Mouse (Mus musculus) C2C12 (cell line): ENCODE measurements around the gene Ndufs3. TPM values are rescaled to one million over a fixed set of nuclear protein-coding genes. Genes with fewer than 3 reads are reported as not detected.
A peak's percentile ranks its signal among the peaks of the same experiment; 100 is the strongest.

Experiments used
- H3K27me3 ChIP-seq: one replicate; pipeline ENCODE4 v1.6.1; 2011; ENCODE audit not compliant: control insufficient read depth, insufficient read depth, insufficient read length
- H3K36me3 ChIP-seq: one replicate; pipeline ENCODE4 v1.6.1; 2011; ENCODE audit not compliant: control insufficient read depth, insufficient read depth
- H3K4me3 ChIP-seq: one replicate; pipeline ENCODE4 v1.5.1; 2011; ENCODE audit warnings: mild to moderate bottlenecking, control low read depth; ENCODE audit not compliant: poor library complexity, insufficient read depth, severe bottlenecking
- H3K79me2 ChIP-seq: one replicate; pipeline ENCODE4 v1.6.1; 2011; ENCODE audit not compliant: control insufficient read depth, insufficient read depth
- H3K79me3 ChIP-seq: one replicate; pipeline ENCODE4 v1.6.1; 2011; ENCODE audit warnings: low read depth, control low read depth
- H3ac ChIP-seq: one replicate; pipeline ENCODE3; 2011; ENCODE audit warnings: low read depth; ENCODE audit not compliant: control insufficient read depth, insufficient read length
- CEBPB ChIP-seq: IDR thresholded peaks from one replicate; pipeline ENCODE4 v1.6.1; 2011; ENCODE audit warnings: low read depth, mild to moderate bottlenecking, control low read depth, moderate library complexity
- CTCF ChIP-seq: IDR thresholded peaks from one replicate; pipeline ENCODE4 v1.5.1; 2011; ENCODE audit not compliant: control insufficient read depth, insufficient read depth, insufficient read length
- FOSL1 ChIP-seq: IDR thresholded peaks from one replicate; pipeline ENCODE4 v1.8.0; 2011; ENCODE audit warnings: mild to moderate bottlenecking, low read length; ENCODE audit not compliant: poor library complexity, insufficient read depth, severe bottlenecking
- MAX ChIP-seq: IDR thresholded peaks from one replicate; pipeline ENCODE4 v1.6.1; 2011; ENCODE audit warnings: mild to moderate bottlenecking, control low read depth
- MYOD1 ChIP-seq: IDR thresholded peaks from one replicate; pipeline ENCODE4 v1.6.1; 2011; ENCODE audit warnings: low read depth; ENCODE audit not compliant: control insufficient read depth, insufficient read length
- MYOG ChIP-seq: IDR thresholded peaks from one replicate; pipeline ENCODE4 v1.6.1; 2011; ENCODE audit not compliant: control insufficient read depth, insufficient read length; ENCODE audit errors: extremely low read depth
- USF1 ChIP-seq: IDR thresholded peaks from one replicate; pipeline ENCODE4 v1.6.1; 2011; ENCODE audit warnings: low read depth, mild to moderate bottlenecking, control low read depth, moderate library complexity
- polyA plus RNA-seq: library from polyadenylated mRNA; unstranded; fragments of >200 nt; fragmentation: generic; extraction: Trizol; gene quantifications from one replicate; pipeline ENCODE4 v1.2.1, GENCODE M21; 2012; ENCODE audit warnings: missing spikeins

Gene Ndufs3
- polyA plus RNA-seq, 1 experiment = 150 TPM

GRCm38 (mm10) chr2:90877584-90878259 is 26.9 kb downstream of the Ndufs3 start:
- Histone ChIP-seq H3K79me3 (no peaks in the 10 kb centered on the region), H3K27me3 (peaks cover 3% of the 10 kb centered on the region), H3ac (no peak overlapping the region), H3K36me3 (no peaks in the 10 kb centered on the region), H3K79me2 (no peaks in the 10 kb centered on the region), H3K4me3 (no peak overlapping the region)
- no peak for TF ChIP-seq CEBPB
- TF ChIP-seq MYOD1 = no peak
- no peak for TF ChIP-seq CTCF
- no peak for TF ChIP-seq MAX
- no peak for TF ChIP-seq FOSL1
- TF ChIP-seq USF1 = no peak
- TF ChIP-seq MYOG = no peak

- peaks cover 3% of the 10 kb centered on the region for H3K27me3 ChIP-seq
- no peak overlapping the region for H3ac ChIP-seq
- no peaks in the 10 kb centered on the region for H3K79me3 ChIP-seq
- no peaks in the 10 kb centered on the region for H3K79me2 ChIP-seq
- H3K36me3 ChIP-seq = no peaks in the 10 kb centered on the region
- no peak overlapping the region for H3K4me3 ChIP-seq
- TF ChIP-seq USF1 (no peak), MAX (no peak), MYOD1 (no peak), FOSL1 (no peak), CEBPB (no peak), MYOG (no peak), CTCF (no peak)
These were observed 29.4 kb downstream of the Ndufs3 start for GRCm38 (mm10) chr2:90875239-90875638.

GRCm38 (mm10) chr2:90874025-90874424 is 30.6 kb downstream of the Ndufs3 start:
- Histone ChIP-seq H3K4me3 (no peak overlapping the region), H3K36me3 (no peaks in the 10 kb centered on the region), H3K79me3 (no peaks in the 10 kb centered on the region), H3K79me2 (no peaks in the 10 kb centered on the region), H3K27me3 (no peaks in the 10 kb centered on the region), H3ac (no peak overlapping the region)
- TF ChIP-seq CTCF = no peak
- TF ChIP-seq USF1 = no peak
- TF ChIP-seq FOSL1 = no peak
- TF ChIP-seq MAX = no peak
- TF ChIP-seq CEBPB = no peak
- TF ChIP-seq MYOG = no peak
- no peak for TF ChIP-seq MYOD1

DNA sequence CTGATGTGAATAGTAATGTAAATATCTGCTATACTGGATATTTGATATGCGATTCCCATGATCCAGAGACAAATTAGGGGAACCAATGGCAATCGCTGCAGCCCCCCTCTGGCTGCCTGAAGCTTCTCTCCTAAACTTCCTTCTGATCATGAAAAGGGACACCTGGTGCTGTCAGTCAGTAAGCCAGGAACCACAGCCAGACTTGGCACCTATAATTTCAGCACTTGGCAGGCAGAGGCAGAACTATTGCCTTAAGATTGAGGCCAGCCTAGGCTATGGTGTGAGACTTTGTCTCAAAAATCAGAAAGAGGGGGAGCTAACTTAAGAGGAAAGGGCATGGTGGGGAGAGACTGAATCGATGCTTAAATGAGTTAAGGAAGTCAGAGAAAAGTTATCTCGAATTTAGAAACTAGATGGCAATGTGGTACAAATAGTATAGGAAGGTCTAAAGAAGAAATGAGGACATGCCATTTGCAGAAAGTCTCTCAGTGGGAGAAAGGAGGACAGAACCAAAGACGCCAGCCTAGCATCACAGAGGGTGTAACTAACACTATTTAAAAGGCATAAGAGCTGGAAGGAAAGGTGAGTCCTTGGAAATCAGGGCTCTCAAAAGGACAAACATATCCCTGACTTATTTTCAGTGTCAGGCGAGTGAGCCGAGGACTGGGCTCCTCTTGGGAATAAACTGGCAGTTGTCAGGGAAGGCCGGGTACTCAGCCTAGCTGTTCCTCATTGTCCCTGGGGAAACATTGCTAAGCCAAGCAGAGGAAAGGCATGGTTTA is 33.3 kb downstream of the Ndufs3 start:
- H3K4me3 ChIP-seq = no peak overlapping the region
- TF ChIP-seq USF1 = no peak
- peak; percentile 97 for TF ChIP-seq MYOD1
- TF ChIP-seq MYOG = no peak
- H3K36me3 ChIP-seq = peaks cover 25% of the 10 kb centered on the region
- no peaks in the 10 kb centered on the region for H3K79me3 ChIP-seq
- H3K27me3 ChIP-seq = no peaks in the 10 kb centered on the region
- H3ac ChIP-seq = no peak overlapping the region
- H3K79me2 ChIP-seq = no peaks in the 10 kb centered on the region

DNA sequence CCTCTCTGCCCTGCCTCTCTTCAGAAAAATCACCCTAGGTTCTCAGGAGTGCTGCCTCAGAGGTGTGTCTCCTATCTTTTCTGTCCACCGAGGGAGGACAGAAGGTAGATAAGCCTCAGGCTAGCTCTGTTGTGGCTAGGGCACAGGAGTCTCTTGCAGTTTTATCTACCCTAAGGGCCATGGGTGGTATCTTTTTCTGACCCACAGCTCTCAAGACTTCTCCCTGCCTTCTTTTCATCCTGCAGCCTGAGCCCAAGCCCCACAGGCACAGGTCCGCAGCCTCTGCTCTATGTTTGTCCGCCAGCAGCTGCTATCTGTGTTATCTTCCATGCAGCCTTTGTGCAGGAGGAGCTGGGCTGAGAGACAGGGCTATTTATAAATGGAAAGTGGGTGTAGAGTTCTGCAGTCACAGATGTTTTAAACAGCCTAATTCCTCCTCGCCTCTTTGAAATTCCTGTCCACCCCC is 34.5 kb downstream of the Ndufs3 start:
- TF ChIP-seq MYOD1 (peak; percentile 11), MAX (no peak)
- H3ac ChIP-seq = no peak overlapping the region
- H3K36me3 ChIP-seq = peaks cover 37% of the 10 kb centered on the region

DNA sequence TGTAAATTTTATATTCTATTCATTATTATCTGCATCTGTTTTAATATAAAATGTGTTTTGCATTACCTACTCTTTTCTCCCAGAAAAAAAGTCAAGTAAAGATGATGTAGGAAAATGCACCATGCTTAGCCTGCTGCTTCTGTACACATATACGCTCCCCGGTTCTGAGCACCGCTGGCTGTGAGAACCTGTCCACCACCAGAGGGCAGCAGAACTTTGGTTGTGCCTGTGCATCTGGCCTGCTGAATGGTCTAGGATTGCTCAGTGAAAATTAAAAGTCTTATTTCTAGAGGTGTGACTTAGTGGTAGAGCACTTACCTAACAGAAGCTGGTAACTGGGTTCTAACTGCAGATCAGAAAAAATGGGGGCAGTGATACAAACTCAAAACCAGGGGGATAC is 38.1 kb downstream of the Ndufs3 start:
- H3K36me3 ChIP-seq = peaks cover 73% of the 10 kb centered on the region
- no peak overlapping the region for H3K4me3 ChIP-seq
- TF ChIP-seq CTCF (peak; percentile 81), MYOD1 (no peak)
- no peaks in the 10 kb centered on the region for H3K79me3 ChIP-seq
- H3K79me2 ChIP-seq = no peaks in the 10 kb centered on the region
- no peaks in the 10 kb centered on the region for H3K27me3 ChIP-seq
- no peak overlapping the region for H3ac ChIP-seq

More for the DNA sequence above, 34.5 kb downstream of the Ndufs3 start:
- no peaks in the 10 kb centered on the region for H3K27me3 ChIP-seq
- no peaks in the 10 kb centered on the region for H3K79me3 ChIP-seq
- H3K79me2 ChIP-seq = no peaks in the 10 kb centered on the region
- no peak overlapping the region for H3K4me3 ChIP-seq
